Mouse (Mus musculus) right cerebral cortex, postnatal 4 days (tissue): Measurements from ENCODE around the gene Gjb4.
A peak's percentile ranks its signal among the peaks of the same experiment; 100 is the strongest.

ENCODE experiments used
- DNase-seq: peaks from one replicate; pipeline ENCODE4 v3.0.0-alpha.2; 2022

Gjb4 gene

DNA sequence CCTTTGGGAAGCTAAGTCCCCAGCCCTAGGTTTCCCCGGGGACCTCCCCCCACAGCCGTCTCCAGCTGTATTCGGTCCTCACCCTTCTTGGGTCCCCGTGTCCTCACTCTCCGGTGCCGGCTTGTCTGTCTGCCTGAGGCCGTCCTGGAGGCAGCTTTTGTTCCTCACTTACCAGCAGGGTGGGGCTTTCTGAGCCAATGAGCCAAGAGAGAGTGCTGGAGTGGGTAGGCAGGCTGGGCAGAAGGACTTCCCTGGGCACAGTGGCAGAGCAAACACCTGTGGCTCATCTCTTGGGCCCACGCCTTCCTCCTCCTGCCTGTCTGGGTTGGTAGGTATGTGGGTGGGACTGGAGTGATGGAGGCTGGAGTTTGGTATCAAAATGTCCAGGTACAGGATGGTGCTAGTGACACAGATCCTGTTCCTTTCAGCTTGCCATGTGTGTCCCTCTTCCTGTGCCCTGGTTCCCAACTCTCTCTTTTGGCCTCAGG lies at the start of gene Gjb4:
Gene Gjb4, minus strand, starts transcription at position 131 of the 488 bp plus-strand sequence.
- DNase-seq = no peak

DNA sequence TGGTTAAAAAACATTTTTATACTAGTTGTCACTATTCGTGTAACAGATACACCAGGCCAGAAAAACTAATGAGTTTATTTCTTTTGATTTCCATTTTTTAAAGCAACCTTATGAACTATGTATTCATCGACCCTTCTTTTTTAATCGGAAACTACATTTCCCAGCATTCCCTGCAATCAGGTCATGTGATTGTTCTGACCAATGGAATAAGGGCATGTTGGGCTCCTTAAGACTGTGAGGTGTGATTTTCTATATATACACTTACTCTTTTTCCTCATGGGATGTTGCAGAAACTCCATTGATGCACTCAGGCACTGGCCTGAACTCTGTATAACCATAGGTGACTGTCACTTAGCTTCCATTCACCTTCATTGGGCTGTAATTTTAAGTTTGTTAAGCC lies 48.7 kb upstream of the Gjb4 start:
- no peak for DNase-seq

DNA sequence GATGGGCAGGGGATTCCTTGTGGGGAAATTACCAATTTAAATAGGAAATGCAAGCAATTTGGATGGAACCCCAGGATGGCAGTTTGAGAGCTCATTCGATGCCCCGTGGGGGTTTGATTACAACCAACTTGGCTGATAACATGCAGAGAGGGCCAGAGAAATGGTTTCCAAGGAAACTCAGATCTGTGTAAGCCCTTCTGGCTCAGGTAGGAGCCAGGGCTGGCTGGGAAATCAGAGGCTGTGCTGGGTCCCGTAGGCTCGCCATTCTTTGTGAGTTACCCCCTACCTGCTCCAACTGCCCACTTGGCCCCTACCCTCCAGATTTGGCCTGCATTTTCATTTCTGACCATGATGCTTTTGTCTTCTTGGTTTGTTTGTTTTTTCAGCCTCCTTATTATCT lies 48.3 kb upstream of the Gjb4 start:
- no peak for DNase-seq

DNA sequence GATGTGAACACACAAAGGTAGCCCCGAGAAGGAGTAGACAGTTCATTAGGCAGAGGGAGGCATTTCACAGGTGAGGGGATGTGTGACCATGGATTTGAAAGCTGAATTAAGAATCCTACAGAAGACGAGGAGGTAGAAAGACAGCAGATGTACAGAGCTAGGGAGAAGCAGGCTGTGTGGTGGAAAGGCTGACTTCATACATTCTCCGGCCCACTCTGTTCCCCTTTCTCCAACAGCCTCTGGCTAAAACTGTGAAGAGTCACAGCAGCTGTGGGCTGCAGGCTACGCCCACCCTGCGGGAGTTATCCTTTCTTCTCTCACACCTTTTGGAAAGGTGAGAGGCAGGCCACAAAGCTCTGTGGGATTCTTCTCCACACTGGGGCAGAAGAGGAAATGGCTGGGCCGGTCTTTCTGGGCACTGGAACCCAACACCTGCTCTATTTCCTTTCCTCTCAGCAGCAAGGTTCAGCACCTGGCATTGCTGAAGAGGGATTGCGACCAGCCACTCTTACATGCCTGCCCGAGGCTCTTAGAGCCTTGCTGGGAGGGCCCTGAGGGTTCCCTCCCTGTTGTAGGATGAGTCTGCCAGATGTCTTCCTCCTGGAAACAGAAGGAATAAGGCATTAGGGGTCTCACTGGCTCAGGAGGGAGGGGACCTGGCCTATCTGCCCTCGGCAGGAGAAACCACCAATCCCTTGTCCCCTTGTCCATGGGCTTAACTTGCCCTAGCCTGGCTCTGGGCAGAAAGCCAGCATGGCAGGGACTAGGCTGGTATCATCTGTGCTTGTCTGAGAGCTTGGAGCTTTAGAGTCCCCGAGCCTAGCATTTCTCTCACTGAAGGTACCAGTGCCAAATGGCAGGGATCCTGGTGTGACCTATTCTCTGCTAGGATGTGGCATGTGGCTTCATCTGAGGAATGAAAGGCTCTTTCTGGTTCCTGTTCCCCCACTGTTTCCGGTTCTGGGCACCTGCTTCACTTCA lies 46.6 kb upstream of the Gjb4 start:
- DNase-seq = no peak

DNA sequence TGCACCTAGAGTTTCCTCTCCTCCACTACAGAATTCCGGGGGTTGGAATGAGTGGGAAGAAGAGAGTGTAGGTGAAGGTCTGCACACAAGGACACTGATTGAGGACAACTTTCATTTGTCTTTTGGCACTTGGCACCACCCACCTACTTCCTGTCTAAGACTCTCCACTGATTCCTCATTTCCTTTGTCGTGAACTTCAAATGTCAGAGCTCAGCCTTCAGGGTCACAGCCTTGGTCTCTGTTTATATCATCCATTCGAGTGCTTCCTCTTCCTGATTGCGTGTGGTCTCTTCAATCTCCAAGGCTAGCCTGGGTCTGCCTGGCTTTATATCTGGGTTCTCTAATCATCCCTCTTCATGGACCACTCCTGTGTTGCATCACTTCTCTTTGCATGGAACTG lies 41.7 kb upstream of the Gjb4 start:
- DNase-seq = no peak

DNA sequence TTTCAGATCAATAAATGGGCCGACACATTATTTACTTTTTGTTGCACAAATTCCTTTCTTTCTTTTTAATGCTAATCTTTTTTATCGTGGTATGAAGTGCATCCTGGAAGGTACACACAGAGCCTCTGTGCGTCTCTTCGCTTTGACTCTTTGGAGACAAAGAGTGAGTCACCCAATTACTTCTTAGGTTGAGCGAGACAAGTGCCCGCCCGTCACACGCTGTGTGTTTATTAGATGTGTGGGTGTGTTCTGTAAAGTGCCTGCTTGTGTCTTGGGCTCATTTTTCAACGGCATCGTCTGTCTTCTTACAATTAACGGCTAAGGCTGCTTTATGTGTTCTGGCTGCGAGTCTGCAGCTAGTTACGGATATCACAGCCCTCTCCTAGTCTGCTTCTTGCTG lies 35.8 kb upstream of the Gjb4 start:
- no peak for DNase-seq

DNA sequence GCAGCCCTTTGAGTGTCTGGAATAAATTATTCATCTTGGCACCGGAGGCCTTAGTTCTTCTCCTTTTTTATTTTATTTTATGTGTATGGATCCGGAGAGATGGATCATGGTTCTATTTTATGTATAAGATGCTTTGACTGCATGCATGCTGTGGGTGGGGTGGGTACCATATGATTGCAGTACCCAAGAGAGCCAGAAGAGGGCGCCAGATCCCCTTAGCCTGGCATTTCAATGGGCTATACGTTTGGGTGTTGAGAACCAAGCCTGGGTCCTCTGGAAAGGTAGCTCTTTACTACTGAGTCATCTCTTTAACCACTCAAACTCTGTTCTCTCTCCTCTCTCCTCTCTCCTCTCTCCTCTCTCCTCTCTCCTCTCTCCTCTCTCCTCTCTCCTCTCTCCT lies 23.5 kb upstream of the Gjb4 start:
- DNase-seq = no peak

DNA sequence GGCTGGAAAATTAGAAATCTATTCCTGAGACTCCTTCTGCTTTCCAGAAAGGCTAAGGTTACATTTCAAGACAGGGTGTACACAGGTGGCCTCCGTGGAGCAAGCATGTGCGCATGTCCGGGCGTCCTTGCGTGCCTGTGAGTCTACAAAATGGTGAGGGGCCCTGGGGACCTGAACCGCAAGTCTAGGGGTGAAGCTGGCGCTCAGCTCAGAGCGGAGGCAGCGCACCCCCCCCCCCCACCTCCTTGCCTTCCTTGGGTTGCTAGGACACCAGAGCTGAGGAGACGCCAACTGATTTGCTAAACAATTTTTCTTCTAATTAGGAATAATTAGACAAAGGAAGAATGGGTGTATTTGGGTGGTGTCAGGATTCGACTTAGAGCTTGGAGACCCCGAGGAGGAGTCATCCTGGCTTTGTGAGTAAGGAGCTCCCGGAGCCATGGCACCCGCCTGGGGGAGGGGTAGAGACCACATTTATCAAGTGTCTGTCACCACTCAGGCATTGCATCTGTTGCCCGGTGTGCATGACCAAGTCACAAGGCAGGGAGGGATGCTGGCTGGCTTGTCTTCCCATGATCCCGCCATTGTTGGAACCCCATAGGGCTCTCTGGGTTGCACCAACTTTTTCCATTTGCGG lies 21.8 kb upstream of the Gjb4 start:
- peak; percentile 33 for DNase-seq

DNA sequence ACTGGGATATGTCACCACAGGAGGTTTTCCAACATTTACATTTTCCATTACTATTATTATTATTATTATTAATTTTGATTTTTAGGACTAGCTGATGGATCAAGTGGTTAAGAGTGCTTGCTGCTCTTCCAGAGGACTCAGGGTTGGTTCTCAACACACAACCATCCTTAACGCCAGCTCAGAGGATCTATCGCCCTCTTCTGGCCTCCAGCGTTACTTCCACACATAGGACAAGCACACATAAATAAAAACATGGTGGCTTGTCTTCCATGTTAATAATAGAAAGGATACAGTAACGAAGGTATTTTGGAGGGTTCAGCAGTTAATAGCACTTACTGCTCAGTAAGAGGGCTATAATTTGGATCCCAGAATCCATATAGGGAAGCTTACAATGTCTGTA lies 20.8 kb upstream of the Gjb4 start:
- no peak for DNase-seq

DNA sequence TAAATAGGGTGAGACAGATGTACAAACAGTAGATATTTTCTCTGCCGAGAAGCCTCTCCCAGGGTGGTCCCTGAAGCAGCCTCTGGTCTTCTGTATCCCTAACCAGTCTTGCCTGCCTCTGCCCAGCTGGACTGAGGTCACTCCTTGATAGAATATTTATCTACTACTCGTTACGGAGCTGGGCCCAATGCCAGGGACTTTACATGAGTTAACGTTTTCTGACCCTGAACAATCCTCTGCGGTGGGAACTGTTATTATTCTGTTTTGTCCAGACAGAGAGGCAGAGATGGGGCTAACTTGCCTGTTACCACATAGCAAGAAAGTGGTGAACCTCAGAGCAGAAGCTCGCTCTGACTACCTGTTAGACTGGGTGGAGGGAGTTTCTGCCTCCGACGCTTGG lies 19.6 kb upstream of the Gjb4 start:
- no peak for DNase-seq

DNA sequence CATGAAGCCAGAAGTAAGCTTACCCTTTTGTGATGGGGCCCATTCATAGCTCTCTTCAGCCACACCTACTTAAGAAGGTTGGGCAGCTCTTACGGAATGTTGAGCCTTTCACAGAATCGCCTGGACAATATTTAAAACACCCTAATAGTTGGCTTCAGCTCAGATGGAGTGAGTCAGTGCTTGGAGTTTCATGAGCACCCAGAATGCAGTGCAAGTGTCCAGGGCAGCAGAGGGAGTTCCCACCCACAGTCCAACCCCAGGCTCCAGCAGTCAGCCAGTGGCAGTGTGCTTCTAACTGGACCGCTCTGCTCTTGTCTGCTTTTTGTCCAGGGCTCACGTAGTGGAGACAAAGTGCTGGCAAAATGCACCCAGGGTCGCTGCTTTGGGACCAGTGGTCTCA lies 17.7 kb upstream of the Gjb4 start:
- no peak for DNase-seq

DNA sequence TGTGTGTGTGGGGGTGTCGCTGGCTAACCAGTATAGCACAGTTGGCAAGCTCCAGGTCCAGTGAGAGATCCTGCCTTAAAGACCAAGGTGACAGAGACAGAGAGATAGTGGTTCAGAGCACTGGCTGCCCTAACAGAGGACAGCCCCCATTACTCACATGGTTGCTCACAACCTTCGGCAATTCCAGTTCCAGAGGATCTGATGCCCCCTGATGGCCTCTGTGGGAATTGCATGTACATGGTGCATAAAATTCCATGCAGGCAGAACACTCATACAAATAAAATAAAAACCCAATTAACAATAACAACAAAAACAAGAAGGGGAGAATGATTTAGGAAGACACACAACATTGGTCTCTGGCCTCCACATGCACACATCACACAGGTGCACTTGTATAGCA lies 16.6 kb upstream of the Gjb4 start:
- no peak for DNase-seq

DNA sequence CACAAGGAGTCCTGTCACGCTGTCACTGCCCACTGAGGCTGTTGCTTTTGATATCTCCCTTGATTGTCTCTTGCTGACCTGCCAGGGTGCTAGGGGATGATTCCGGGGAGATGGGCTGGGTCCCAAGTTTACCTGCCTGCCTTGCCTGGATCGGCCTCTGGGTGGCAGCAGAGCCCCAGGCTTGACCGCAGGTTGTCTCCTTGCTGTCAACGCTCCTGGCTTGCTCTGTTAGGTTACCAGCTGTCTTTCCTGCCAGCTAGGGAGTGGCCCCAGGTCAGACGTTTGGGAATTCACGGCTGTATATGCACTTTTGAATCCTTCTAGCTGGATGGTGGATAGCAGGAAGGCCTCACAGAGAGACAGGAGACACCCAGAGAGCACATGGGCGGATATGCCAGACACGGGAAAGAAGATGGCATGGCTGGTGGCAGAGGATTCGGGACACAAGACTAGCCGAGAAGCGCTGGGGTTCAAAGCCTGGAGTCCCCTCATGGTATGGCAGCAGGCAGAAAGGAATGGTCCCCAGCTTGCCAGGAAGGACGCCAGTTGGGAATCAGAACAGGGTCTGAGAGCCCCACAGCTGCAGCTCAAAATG lies 14.6 kb upstream of the Gjb4 start:
- peak; percentile 88 for DNase-seq

DNA sequence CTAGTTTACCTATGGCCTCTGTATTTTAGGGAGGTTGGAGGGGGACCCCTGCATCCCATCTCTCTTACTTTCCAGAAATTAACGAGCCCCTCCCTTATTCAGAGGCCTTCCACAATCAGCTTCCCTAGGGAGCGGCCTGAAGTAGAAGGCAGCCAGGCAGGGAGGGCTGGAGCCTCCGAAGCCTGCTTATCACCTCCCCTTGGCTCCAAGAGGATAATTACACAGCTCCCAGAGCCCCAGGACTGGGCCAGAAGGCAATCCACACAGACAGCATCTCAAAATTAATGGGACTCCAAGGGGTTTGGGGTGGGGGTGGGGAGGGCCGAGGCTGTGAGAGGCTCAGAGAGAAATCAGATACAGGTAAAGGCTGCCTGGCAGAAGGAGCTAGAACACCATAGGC lies 12.0 kb upstream of the Gjb4 start:
- no peak for DNase-seq

DNA sequence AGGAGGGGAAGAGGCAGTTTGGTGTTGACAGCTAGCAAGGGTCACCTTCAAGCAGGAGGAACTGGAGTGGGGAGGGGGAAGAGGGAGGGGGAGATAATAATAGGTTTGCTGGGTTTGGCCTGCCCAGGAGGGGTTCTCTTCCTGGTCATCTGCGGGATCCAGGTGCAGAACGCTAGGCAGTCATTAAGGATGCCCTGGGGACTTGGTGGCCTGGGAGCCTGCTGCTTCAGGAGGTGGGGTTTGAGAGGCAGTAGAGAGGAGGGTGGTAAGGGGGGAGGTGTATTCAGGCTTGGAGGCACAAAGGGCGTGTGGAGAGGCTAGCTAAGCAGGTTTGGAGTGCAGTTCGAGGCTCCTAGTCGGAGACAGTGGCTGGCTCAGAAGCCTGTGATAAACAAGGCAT lies 11.6 kb upstream of the Gjb4 start:
- DNase-seq = no peak

DNA sequence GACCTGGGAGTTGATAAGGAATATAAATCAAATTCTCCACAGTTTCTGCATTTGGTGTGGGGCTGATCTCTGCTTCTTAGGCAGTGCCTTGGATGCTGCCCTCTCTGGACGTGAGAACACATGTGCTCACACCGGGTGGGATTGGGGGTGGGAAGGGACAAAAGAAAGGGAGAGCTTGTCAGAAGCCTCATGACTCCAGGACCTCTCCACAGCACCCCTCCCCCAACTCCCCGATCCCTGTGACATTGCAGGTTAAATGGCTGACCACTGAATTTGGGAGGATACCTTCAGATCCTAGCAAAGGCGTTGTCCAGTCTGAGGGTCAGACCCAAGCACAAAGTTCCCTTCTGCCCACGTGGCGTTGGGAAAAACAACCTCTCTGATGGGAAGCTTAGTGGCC lies 10.6 kb upstream of the Gjb4 start:
- DNase-seq = no peak

DNA sequence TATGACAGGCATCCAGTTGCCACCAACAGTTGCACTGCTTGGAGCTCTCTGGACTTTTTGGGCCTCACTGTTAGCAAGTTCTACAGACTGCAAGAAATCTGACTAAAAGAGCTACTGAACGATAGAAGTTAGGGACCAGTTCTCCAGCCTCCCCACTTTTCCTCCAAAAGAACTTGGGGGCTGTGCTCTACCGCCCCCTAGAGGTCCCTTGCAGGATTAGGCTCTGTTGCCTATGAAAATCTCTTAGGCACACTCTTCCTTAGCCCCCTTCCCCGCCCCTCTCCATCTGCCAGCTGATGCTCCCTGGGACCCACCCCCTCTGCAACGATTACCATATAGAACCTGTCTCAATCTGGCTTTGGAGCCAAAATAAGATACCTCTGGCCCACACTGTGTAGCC lies 9.4 kb upstream of the Gjb4 start:
- DNase-seq = no peak

DNA sequence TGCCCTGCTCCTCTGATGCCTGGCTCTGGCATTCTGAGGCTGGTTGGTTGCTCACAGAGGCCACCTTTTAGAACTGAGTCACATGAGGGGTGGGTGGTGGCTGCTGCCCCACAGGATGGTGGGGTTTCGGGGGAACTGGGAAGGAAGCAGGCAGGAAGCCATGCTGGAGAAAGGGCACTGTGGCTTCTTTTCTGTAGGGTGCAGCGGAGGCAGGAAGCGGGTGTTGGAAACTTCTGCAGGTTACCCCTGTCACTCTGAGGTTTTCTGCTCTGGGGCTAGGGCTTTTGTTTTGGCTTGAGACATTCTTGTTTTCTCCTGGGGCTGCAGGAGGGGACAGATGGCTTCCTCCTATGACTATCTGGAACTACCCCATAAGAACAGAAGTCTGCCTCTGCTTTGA lies 8.6 kb upstream of the Gjb4 start:
- DNase-seq = no peak

DNA sequence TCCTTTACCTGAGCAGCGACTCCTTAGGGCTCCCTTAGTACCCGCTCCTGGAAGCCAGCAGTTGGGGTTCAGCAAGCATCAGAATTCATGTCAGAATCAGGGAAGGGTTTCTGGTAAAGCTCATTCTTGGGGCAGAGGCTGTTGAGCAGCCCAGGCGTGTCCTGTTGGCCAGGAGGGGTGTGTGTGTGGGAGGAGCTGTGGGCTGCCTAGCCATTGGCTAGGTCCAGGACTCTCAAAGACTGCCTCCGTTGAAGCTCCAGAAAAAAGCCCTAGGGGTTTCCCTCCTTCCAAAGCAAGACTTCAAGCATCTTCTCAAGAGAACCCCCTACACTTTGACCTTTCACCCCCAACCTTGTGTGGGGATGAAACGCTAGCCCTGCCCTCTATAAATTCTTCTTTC lies 4.1 kb upstream of the Gjb4 start, which contains the start of gene Gjb5:
Gene Gjb5, minus strand, starts transcription at position 164 of the 400 bp plus-strand sequence.
- DNase-seq = no peak

DNA sequence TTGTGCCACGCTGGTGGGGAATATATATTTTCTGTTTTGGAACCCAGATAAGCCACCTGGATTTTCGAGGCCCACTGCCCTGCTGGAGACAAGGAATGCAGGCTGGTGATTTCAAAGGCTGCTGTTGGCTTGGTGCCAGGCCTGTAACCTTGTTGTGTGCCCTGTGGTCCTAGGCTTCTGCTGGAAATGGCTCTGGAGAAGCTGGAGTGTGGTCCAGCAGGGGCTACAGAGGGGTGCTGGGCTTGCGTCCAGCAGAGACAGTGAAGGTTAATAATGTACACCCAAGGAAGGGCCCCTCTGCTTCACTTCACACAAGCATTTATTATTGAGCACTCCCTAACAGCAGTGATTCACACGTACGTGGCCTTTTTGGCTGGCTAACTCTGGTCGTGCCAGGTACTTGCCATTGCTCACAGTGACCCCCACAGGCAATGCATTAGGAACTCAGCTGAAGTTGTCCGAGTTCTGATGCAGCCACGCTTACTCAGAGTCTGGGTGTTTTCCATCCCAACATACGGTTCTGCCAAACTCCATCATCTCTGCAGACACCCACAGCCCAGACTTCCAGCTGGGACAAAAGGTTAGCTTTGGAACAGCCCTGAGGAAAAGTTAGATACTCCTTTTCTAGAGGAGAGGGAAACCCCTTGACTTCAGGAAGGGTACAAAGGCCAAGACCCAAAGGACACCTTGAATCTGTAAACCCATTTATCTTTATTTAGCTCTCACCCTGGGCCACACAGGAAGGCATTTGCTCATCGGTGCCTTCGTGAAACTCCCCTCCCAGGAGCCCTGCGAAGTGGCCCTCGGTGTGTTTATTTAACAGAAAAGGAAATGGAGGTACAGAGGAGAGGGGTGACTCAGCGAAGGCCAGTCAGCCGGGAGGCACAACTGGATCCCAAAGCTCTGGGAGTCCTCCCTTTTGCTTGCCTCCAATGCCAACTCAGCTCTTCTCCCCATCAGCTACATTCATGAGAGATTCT lies 915 bp upstream of the Gjb4 start:
- DNase-seq = no peak

DNA sequence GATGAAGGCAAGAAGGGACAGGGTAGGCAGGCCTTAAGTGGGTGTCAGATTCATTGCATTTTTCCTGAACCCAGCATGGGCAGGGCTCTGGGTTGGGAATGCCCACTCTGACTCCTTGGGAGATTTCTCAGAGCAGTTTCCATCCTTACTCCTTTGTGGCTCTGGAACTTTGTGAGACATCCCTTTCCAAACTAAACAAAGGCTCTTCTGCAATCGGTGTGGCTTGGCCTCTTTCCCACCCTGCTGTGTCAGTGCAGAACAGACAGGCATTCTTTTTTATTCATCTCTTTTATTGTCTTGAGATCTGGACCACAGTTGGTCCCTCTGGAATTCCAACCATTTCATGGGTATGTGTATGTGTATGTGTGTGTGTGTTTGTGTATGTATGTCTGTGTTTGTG lies 1.3 kb downstream of the Gjb4 start:
- no peak for DNase-seq

DNA sequence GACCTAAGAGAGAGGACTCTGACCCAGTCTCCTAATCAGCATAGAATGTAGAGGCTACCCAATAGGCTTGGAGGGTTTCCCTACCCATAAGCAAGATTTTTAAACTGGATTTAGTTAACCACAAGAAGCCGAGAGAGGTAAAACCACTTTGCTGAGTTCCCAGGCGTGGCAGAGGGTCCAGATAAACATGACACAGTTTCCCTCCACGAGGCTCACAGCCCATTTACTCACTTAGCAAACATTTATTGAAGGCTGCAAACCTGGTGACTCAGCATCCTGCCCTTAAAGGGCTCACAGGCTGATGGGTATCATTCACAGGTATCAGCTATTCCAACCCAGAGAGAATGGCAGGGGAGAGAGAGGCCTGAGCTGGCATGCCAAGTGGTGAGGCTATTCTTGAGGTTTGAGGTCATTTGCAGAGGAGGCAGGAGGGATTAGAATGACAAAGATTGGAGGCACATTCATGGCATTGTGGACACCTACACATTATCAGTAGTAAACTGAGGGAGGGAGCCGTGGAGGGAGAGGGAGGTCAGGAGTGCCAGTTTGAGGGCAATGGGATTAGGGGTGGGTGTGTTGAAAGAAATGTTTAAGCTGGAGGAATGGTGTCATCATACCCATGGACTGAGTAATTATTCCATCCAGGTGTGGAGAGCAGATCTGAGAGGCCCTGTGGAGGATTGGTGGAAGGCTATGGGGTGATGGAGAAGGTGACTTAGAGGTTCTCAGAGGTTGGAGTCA lies 4.2 kb downstream of the Gjb4 start:
- DNase-seq = no peak
